Mouse (Mus musculus) lung, postnatal 4 days (tissue): ENCODE data around the gene Fndc3b.

Experiments
- DNase-seq, 2 experiments: peaks; one replicate each; pipeline ENCODE4 v3.0.0; 2021

Gene Fndc3b

DNA sequence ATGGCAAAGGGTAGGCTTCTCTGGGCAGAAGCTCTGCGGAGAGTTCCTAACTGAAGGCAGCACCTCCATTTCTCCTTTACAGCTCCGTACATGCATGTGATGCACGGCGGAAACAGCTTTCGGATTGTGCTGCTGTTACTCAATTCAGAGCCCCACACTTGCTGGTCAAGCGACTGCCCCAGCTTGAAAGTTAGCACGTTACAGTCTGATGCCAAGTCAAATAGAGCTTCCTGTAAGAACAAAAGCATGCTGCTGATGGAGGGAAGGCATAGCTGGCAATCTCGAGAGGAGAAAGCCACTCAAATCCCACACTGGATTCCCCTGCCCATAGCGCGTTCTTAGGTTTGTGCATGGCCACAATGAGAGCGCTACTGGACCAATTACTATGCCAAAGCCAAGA, 122.5 kb downstream of the Fndc3b start:
- peak in 1 of 2 experiments; percentile 44 for DNase-seq

DNA sequence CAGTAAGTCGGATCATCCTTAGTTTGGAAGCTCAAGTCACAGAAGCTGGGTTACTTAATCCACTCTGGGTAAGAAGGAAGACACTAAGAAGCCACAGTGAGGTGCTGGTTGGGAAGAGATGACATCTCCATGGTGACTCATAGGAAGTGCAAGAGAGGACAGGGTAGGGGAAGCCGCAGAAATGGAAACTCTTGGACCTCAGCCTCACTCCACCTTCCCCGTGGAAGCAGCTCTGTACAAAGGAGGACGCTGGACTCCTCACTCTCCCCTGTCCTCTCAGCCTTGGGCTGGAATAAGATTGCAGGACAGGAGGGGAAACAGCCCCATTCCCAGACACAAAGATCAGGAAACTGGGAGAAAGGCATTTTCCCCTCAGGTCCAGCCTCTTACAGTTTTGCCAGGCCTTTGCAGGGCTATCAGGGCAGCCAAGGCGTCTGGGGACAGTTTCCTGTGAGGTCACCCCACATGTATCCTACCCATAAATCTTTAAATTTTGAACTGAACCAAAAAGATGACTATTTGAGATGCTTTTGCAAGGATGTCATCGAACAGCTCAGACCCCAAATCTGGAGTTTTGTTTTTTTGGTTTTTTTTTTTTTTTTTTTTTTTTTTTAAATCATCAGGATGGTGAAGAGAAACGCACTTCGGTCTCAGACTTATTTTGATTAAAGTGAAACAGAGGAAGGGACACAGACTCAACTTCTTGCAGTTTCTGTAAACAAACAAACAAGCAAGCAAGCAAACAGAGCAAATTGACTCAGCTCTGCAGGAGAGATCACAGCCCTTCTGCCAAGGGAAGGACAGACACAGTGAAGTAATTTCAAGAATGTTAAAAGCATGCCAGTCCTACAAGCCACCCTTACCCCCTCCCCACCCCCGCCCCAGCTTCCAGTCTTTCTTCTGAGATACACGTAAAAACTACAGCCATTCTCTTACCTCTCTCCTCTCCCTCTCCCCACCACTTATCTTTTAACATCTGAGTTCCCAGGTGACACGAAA, 126.2 kb downstream of the Fndc3b start:
- peak; percentile 32 to 40 for DNase-seq

DNA sequence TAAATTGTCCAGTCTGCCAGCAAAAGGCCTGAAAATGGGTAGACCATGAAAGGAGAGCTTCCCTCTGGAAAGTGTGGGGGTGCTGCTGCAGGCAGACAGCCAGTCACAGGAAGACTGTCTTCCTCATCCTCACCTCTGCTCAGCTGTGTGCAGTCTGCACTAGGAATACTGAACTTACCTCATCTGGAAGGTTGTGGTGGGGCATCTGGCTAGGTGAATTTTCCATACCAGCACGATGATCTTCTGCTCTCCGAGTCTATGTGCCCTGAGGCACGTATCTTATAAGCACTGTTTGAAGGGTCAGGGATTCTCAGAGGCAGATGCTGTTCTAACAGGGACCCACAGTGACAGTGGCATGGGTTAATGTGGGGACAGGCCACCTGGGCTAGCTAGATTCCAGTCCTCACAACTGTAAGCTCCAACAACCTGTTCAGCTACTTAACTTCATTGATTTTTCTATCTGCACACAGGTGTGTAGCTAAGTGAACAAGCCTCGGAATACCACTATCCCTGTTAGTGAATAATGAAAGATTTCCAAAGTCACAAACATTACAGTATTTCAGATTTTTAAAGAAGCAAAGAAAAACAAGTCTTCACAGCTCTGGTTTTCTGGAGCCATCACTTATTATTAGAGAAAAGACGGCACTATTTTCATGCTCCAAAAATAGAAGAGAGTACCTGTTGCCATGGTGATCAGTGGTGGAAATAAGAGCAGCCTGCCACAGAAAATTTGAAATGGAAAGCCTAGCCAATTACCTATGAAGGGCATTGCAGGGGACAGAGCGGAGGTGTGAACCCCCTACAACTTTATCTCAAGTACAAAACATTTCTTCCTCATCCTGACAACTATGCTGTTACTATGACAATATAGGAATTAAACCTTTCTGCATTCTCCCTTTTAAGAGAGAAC, 128.9 kb downstream of the Fndc3b start:
- no peak for DNase-seq

DNA sequence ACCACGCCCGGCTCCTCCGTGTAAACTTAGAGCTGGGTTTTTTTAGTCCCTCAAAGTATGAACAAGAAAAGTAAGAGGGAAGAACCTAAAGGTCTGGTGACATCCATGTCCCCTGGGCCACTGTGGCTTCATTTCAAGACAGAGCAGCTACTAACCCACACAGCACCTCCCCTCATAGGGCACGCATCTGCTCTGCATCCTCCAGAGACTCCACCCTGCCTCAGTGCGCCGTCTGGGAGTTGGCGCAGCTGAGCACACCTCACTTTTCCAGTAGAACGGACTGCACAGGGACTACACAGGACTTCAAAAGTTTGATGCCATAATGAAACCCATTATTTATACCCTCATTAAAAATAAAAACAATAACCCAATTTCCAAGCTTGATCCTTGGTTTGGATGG, 130.2 kb downstream of the Fndc3b start:
- DNase-seq: no peak

DNA sequence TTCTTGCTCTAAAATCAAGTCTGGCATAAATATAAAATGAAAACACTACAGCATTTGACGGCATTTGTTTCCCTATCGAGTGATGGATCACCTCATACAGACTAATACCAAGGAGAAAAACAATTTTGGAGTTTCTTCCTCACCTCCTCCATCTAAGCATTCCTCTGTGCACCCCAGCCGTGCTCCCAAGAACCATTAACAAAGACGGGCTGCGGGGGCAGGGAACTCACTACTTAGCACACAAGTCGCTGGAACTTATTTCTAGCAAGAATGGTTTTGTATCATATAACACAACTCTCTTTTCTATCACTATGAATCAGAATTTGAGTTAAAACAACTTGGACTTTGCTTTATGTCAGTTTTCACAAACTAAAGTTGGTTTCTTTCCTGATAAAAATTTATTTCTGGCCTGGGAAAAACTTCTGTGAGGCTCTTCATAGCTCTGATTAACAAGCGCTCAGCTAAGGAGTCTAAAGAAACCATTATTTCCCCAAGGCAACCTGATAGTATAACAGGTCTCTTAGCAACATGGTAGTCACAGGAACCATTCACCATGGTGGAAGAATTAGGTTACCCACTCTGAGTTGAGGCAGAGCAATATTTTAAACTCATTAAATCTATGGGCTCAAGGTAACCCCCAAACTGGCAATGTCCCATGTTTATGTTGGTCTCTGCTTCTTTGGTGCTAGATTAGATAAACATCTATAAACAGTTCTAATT, 131.1 kb downstream of the Fndc3b start:
- no peak for DNase-seq

DNA sequence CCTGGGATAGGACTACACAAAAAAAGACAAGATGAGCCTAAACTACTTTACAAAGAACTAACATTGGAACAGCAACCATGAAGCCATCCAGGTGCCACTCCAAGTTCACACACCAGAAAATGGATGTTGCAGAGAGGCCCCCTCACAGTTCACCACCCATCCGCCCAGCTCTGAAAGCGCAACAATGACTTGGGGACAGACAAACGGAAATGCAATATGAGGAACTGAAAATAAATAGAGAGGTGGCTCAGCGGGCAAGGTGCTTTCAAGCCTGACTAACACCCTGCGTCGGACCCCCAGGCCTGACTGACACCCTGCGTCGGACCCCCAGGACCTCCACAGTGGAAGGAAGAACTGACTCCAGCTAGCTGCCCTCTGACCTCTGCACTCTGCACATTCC, 131.9 kb downstream of the Fndc3b start:
- DNase-seq: no peak

DNA sequence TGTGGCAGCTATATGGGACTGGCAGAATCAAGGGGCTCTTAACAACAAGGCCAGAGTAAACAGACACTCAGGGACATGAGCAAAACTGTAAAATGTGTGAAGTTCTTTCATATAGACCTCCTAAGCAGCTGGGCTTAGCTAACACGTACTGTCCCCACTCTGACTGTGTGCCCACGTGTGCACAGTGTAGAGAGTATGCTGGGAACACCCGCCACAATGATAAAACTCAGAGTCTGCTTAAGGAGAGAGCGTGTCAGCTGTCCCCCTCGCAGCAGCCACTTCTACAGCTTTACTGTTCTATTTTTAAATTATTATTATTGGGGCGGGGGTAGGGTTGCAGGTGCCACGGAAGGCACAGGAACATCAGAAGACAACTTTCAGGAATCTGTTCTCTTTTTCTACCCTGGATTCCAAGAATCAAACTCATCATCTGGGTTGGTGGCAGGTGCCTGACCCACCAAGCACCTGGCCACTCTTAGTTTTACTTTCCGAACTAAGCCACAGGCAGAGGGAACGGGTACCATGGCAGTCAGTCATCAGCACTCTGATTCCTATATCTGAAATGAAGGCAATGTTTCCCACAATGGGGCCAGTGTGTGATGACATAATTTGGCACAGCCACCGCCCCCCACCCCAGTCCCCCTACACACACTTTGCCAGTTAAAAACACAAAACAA, 133.6 kb downstream of the Fndc3b start:
- no peak for DNase-seq

DNA sequence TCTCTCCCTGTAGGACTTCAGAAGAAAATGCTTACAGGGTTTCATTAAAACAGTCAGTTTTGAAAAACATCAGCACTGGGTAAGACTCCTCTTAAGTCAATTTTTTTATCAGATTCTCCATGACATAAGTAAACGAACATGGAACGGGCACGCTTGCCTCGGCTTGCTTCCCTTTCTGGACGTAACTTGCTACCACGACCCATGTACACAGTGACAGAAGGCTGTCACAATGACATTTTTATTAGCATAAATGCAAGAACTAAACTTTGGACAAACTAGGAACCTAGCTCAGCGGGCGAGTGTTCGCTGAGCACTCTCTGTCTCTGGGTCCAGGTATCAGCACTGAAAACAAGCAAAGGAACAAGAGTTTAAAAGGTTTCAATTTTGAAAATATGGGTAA, 136.9 kb downstream of the Fndc3b start:
- DNase-seq: no peak

DNA sequence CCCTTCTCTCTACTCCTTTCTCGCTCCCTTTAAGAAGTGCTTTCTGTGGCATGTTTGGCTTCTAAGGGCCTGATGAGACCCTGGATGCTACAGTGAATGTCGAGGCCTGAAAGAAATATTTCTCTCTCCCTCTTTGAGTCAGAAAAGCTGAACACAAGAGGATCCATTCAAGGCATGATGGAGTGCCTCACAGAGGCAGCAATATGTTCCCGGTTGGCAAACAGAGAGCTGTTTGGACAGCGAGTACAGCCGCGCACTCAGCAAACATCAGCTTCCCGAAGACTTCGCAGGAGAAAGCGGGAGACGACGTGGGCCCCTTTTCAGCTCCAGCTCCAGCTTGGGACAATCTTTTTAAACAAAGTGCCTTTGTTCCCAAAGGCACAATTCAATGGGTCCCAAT, 137.6 kb downstream of the Fndc3b start:
- DNase-seq: peak in 1 of 2 experiments; percentile 43

DNA sequence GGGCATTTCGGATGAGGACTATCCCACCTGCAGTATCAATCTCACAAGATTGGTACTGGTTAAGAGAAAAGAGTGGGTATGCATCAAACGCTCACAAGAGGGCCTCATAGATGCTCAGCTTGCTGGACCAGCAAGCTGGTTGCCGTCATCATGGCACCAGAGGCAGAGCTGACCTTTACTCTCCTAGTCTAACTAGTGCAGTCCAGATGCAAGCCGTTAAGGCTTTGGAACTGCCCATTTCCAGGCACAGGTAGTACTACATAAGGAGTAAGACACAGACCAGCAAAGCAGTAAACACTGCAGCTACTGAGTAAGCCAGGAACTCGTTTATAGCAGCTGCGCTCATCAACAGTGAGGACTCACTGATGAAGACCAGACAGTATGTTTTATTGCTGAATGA, 138.8 kb downstream of the Fndc3b start:
- no peak for DNase-seq

DNA sequence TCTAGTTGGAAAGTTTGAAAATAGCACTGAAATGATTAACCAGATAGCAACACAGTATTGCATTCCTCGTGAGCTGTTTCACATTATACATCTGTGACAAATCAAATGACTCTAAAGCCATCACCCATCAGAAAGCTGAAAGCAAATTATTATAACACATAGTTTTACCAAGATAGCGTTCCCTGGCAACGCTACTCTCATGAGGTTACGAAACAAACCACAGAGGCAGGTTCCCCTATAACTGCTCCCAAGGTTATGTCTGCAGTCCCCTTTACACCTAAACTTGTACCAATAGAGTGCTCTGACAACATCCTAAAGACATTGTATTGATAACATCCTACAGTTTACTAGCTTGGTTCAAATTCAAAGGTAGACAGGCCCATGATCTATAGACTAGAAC, 145.8 kb downstream of the Fndc3b start:
- DNase-seq: no peak

DNA sequence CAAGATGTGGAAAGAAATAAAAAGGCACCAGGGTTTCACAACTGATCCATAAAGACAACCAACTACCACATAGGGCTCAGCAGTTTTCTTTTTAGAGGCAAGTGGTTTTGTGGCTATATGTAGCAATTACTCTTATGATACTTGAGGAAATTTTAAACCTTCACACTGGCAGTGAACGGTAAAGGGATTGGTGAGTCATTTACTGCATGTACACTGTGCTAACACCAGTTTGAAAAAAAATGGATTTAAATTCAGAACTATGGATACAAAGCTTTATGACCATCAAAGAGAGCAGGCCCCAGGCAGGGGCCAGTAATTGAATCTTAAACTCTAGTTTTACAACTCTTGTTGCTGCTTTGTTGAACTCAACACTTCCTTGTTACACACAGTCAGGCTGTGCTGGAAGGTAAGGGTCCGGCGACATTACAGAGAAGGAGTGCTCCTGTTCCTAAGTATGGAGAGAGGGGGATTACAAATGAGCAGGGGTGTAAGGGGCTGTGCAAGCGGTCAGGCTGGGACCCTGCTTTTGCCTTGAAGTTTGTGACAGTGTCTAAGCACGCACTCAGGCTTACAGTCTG, 148.0 kb downstream of the Fndc3b start:
- DNase-seq: no peak

DNA sequence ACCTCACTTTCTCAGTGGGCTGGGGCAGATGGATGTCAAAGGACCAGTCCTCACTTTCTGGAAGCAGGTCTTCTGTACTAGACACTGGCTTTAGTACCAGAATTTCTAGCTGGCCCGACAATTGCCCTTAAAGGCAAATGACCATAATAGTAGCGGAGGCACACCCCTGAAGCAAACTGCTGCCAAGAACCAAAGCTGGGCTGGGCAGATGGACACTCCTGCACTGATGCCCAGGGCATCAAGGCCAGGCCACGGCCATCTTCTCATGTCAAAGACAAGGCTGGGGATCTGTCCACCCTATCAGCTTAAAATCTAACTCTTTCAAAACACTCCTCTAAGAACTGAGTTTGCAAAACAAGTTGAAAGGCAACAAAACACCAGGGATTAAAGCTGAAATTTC, 148.6 kb downstream of the Fndc3b start:
- no peak for DNase-seq

DNA sequence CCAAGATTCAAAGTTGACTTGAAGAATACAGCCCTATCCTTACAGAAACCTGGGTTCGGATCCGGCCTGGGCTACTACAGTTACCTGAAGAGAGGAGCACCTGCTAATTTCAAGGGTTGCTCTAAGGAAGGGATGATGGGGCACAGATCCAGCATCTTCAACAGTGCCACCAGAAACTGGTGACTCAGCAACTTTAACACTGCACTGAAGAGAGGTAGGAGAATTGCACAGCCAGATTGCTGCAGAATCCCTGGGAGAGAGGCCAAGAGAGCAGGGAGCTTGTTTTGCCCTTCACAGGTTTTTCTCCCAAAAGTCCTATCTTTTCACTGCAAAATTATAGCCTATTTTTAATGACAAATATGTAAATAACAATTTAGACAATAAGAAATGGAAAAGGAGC, 149.2 kb downstream of the Fndc3b start:
- no peak for DNase-seq

DNA sequence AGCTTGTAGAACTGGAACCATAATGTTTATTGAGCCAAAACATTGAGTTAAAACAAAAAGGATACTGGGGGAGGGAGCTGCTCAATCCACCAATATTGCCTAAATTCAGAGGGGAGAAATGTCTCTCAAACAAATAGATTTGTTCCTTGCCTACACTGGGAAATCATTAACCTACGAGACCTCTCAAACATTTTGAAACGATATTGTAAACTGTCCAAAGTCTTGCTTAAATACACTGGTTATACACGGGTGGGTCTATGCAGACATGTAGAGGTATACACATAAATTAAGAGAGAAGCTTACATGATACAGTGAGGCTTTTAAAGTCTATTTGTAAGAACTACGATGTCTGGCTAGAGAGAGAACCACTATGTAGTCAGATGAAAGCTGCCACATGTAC, 151.8 kb downstream of the Fndc3b start:
- DNase-seq: no peak

DNA sequence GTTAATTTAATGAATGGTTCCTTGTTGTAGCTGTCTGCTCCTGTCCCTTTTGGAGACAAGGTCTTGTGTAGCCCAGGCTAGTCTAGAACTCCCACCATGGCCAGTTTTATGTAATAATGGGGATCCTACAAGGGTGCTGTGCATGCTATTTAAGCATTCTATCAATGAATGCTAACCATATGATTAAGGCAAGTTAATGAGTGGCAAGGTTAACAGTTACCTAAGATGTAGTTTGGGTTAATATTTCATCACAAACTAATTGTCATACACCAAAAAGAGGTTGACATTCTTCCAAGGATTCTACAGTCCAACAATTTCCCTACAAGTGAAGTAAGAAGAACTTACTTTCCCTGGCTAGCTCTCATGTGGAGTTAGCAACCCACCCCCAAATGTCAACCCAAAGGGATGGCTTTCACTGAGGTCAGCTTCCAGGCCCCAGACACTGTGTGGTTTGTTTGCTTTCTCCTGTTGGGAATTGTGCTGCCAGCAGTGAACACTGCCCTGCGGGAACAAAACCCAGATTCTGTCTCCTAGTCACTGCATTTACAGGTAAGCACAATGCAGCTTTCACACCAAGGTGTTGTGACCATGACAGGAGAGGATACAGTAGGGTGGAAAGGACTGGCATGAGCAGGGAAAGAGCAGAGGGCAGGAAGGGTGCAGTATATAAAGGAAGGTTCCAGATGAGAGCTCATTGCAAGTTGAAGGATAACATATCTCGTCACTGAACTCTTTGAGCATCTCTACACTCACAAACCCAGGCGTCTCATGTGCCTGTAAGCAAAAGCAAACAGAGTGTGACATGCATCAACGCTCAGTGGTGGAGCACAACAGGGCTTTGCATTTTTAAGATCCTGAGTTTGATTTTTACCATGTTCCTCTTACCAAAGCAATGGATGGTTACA, 153.8 kb downstream of the Fndc3b start:
- DNase-seq: no peak

DNA sequence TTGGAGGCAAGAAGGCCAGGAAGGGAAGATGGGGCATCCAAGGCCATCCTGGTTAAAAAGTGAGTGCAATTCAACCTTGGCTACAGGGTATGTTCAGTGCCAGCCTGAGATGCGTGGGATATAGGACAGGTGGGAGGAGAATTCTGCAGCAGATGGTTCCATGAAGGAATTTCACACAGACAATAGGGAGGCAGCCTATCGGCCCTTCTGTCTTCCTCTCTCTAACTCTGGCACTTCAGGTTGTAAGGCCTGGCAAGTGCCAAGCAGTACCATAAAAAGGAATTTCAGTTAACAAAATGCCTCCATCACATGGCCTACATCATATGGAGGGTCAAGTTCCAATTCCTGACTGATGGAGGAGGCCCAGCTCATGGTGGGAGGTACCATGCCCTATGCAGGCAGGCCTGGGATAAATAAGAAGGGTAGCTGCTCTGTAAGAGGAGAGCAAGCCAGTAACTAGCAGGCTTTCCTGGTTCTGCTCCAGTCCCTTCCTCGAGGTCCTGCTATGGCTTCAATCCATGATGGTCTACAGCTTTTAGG, 155.6 kb downstream of the Fndc3b start:
- DNase-seq: no peak

DNA sequence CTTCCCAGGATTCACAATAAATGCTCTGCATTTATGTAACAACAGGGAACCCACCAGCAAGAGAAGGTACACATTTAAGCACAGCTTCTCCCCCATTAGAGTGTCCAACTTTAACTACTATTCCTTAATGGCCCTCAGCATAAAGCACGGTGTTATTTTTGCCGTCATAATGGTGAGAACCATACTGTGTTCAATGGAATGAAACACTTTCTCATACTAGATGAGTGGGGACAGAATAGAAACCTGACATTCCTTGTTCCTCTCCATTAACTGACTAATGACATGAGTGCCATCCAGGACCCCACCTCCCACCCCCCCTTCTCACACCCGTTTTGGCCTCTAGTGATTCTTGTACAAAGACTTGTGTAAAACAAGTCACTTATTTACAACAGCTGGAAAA, 156.8 kb downstream of the Fndc3b start:
- DNase-seq: no peak

DNA sequence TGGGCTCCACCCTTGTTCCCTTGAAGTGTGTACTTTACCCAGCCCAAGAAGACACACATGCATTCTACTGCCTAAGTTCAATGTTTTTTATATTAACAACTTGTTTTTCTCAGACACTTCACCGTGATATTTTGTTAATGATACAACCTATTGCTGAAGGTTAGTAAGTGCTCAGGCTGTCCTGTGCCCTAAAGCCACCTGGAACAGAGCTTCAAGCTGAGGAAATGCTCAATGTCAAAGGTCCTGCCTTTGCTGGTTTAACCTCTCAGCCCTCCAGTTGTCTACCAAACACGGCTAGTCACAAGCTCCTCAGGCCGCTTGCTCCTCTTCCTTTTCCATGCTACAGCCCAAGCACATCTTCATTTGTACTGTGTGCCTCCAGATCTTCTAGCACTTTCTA, 157.3 kb downstream of the Fndc3b start:
- no peak for DNase-seq

DNA sequence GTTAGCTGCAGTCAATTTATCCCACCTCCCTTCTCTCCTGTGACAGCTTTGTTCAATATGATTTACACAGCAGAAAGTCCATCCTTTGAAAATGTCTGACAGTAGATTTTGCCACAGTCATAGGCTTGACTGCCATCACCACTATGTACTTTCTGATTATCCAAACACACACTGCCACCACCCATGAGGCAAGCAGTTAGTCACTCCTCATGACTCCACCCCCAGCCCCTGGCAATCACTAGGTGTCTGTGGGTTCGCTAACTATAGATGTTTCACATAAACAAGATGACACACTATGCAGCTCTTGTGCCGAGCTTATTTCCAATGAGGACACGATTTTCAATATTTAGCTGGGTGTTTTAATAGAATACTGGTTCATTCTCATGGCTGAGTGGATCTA, 160.1 kb downstream of the Fndc3b start:
- DNase-seq: no peak

DNA sequence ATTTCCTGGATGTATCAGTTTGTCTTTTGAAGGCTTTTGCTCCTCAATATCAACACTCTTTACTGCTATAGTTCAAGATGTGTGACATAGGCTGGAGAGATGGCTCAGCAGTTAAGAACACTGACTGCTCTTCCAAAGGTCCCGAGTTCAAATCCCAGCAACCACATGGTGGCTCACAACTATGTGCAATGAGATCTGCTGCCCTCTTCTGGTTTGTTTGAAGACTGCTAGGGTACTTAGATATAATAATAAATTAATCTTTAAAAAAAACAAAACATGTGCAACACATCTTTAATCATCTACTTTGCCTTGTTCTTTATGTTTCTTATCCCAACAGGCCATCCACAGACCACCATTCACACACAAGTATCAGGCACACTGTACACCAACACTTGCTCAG, 160.7 kb downstream of the Fndc3b start:
- DNase-seq: no peak
